Mouse (Mus musculus) G1E (cell line): ENCODE data around the gene Gapvd1.

Source experiments
- CTCF ChIP-seq: IDR thresholded peaks from 2 replicates; pipeline ENCODE4 v1.5.1; 2012; ENCODE audit warnings: low read depth, low read length, inconsistent platforms, mixed read lengths
- TAL1 ChIP-seq: conservative IDR thresholded peaks from 2 replicates; pipeline ENCODE4 v1.6.1; 2012; ENCODE audit warnings: low read depth, low read length, inconsistent platforms, mixed read lengths

DNA sequence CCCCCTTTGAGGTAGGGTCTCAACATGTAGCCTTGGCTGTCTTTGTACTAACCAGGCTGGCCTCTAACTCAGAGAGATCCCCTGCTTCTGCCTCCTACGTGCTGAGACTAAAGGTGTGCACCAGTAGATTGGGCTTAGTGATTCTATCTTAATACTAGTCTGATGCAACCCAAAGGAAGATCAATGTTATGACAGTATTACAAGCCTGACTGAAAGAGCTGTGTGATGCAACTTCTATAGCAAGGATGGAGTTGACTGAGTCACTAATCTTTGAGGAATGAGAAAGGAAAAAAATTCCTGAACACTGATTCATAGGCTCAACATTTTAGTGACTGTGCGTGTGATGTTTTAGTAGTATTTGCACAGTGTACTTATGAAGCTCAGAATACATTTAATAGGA lies 15.0 kb upstream of the Gapvd1 start:
- TF ChIP-seq TAL1, result no peak
- TF ChIP-seq CTCF, result no peak
